Mouse (Mus musculus): ENCODE data around the gene Cbr3.

DNA sequence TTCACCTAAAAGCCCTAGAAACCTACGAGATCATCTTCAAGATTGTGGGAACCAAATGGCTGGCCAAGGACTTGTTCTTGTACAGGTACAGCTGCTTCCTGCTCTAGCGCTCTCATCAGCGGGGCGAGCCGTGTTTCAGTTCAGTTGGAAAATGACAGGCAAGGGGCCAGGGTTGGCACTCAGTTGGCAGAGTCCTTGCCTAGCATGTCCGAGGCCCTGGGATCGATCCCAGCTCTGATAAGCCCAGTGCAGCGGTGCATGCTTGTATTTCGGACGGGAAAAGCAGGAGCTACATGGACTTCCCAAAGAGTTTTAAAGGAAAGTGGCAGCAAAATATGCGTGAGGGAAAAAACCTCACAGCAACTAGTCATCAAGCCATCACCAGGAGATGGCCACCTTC lies 56.2 kb downstream of the Cbr3 start:
- TF ChIP-seq CTCF (IDR thresholded peaks at IDR 0.05; ENCODE audit: low read depth) = no peak
- TF ChIP-seq EP300 (optimal IDR thresholded peaks at IDR 0.05) = no peak

All from stomach, postnatal 0 days (tissue).